Mouse (Mus musculus): ENCODE measurements at regions not wholly inside any gene's neighbourhood (a gene's known extent, or its start where the extent isn't known, plus 50 kb on each side); places are given as distances from the start of the nearest gene placed in this dataset.

DNA sequence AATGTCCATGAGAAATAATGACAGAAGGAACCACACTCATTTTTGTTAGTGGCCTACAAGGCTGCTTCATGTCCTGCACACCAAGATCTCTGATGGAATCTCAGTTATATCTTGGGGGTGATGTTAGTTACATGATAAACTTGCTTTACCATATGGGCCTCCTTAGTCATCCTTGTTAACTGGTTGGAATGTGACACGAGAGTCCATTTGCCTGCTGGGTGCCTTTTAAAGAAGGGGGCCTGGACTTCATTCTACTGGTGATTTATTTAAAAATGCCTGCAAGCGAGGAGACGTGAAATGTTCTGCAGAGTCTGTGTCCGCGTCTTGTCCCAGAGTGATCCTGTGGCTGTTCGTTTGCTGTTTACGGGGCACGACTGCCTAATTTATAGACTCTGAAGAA is 55.1 kb upstream of the Pdzrn3 start:
- no peak for TF ChIP-seq CTCF (IDR thresholded peaks at IDR 0.05)
- TF ChIP-seq POLR2A (IDR thresholded peaks at IDR 0.05; ENCODE audit: insufficient read depth, low read depth, low read length), result no peak
